Mouse (Mus musculus) stomach, embryonic 15.5 days (tissue): Measurements from ENCODE around the gene Grin2a. TPM values are rescaled to one million over a fixed set of nuclear protein-coding genes. Genes with fewer than 3 reads are reported as not detected.

Experiments used
- ATAC-seq: fragments of 200-750 bp; cut with Nextera tagmentation; 2 replicates; pipeline ENCODE4 v1.8.0; 2017; ENCODE audit warnings: low read depth, moderate number of reproducible peaks, moderate TSS enrichment; ENCODE audit not compliant: insufficient read depth, low FRiP score
- H3K27ac ChIP-seq: fragments of 300-500 bp; sonication (generic); 2 replicates; pipeline ENCODE4 v1.5.1; 2015; ENCODE audit warnings: mild to moderate bottlenecking, inconsistent platforms
- H3K27me3 ChIP-seq: fragments of 300-500 bp; sonication (generic); replicated peaks from 2 replicates; pipeline ENCODE4 v1.6.1; 2015; ENCODE audit warnings: inconsistent platforms
- H3K36me3 ChIP-seq: fragments of 300-500 bp; sonication (generic); 2 replicates; pipeline ENCODE4 v1.6.1; 2015; ENCODE audit warnings: inconsistent platforms
- H3K4me1 ChIP-seq: fragments of 300-500 bp; sonication (generic); 2 replicates; pipeline ENCODE4 v1.6.1; 2015; ENCODE audit warnings: inconsistent platforms
- H3K4me2 ChIP-seq: fragments of 300-500 bp; sonication (generic); 2 replicates; pipeline ENCODE4 v1.6.1; 2015; ENCODE audit warnings: mild to moderate bottlenecking, inconsistent platforms
- H3K4me3 ChIP-seq: fragments of 300-500 bp; sonication (generic); replicated peaks from 2 replicates; pipeline ENCODE4 v1.5.1; 2015; ENCODE audit warnings: inconsistent platforms
- H3K9ac ChIP-seq: fragments of 300-500 bp; sonication (generic); 2 replicates; pipeline ENCODE4 v1.6.1; 2015; ENCODE audit warnings: inconsistent platforms
- H3K9me3 ChIP-seq: fragments of 300-500 bp; sonication (generic); 2 replicates; pipeline ENCODE4 v1.6.1; 2016; ENCODE audit warnings: inconsistent platforms
- WGBS: fragments of 180-500 bp; shearing (Covaris S2); methylation state at CpG from one replicate; pipeline ENCODE4 v1.1.7; 2015; 5-methylcytosine and 5-hydroxymethylcytosine counted together
- polyA plus RNA-seq: library from polyadenylated mRNA; unstranded; fragments of >200 nt; fragmentation: Nextera tagmentation; extraction: Ambion mirVana; gene quantifications from 2 replicates; pipeline ENCODE4 v1.2.1, GENCODE M21; 2015

Gene Grin2a
- polyA plus RNA-seq, 1 experiment from 2014 or later = 0.80 TPM

DNA sequence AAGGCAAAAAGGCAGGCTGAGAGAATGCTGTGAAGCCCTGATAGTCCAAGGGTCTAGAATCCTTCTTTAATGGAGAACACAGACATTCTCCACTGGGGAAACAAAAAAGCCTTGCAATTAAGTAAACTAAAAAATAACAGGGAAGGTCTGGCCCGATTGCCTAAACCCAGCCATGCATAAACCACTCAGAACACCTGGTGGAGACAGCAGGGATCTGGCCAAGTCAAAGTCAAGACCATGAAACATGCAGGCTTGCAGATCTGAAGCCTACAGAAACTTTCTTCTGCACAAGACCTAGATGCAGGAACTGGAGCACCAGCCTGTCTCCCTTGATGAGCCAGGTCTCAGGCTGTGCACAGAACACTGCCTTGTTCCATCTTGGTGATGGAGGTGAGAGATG, 36.0 kb downstream of the Grin2a start:
- WGBS = 38% methylated on average over 1 of the region's 1 CpGs

GRCm38 (mm10) chr16:9954266-9954665, 41.1 kb downstream of the Grin2a start:
- Histone ChIP-seq H3K27me3 (no peaks in the 10 kb centered on the region), H3K9ac (no peak overlapping the region), H3K4me3 (no peak overlapping the region), H3K27ac (no peak overlapping the region), H3K36me3 (no peaks in the 10 kb centered on the region), H3K4me2 (no peak overlapping the region), H3K4me1 (no peaks in the 10 kb centered on the region), H3K9me3 (no peaks in the 10 kb centered on the region)
- 44% methylated on average over 5 of the region's 5 CpGs for WGBS
- no peak for ATAC-seq

More for the DNA sequence above, 36.0 kb downstream of the Grin2a start:
- no peaks in the 10 kb centered on the region for H3K27me3 ChIP-seq
- no peak overlapping the region for H3K27ac ChIP-seq
- no peaks in the 10 kb centered on the region for H3K36me3 ChIP-seq
- no peaks in the 10 kb centered on the region for H3K4me1 ChIP-seq
- no peak for ATAC-seq
- H3K9me3 ChIP-seq = no peaks in the 10 kb centered on the region
- no peak overlapping the region for H3K4me3 ChIP-seq
- no peak overlapping the region for H3K4me2 ChIP-seq
- H3K9ac ChIP-seq = no peak overlapping the region

- Histone ChIP-seq H3K27ac (no peak overlapping the region), H3K36me3 (no peaks in the 10 kb centered on the region), H3K4me2 (no peak overlapping the region), H3K9ac (no peak overlapping the region), H3K27me3 (no peaks in the 10 kb centered on the region), H3K9me3 (no peaks in the 10 kb centered on the region), H3K4me3 (no peak overlapping the region), H3K4me1 (no peaks in the 10 kb centered on the region)
- no peak for ATAC-seq
- WGBS = 80% methylated on average over 5 of the region's 5 CpGs
Observed at GRCm38 (mm10) chr16:9953396-9953831, 41.9 kb downstream of the Grin2a start.

GRCm38 (mm10) chr16:9949250-9949649, 46.1 kb downstream of the Grin2a start:
- no peak overlapping the region for H3K27ac ChIP-seq
- no peak overlapping the region for H3K4me3 ChIP-seq
- H3K9ac ChIP-seq = no peak overlapping the region
- ATAC-seq = no peak
- no peak overlapping the region for H3K4me2 ChIP-seq
- no peaks in the 10 kb centered on the region for H3K27me3 ChIP-seq
- WGBS = 55% methylated on average over 3 of the region's 3 CpGs
- no peaks in the 10 kb centered on the region for H3K4me1 ChIP-seq
- no peaks in the 10 kb centered on the region for H3K36me3 ChIP-seq
- no peaks in the 10 kb centered on the region for H3K9me3 ChIP-seq

DNA sequence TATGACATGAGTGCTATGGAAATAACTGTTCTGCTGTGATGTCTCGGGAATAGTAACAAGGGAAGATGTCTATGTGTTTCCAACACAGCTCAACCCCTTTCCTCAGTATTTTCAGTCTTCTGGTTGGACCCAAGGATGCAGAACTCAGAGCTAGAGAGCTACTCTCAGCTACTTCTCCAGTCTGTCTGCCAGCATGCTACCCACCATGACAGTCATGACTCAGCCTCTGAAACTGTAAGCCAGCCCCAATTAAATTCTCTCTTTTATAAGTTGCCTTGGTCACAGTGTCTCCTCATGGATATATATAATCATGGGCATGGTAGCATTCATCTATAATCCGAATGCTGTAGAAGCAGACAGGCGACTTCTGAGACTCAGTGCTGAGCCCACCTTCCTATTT, 47.9 kb downstream of the Grin2a start:
- no peak overlapping the region for H3K27ac ChIP-seq
- H3K4me2 ChIP-seq = no peak overlapping the region
- no peaks in the 10 kb centered on the region for H3K9me3 ChIP-seq
- H3K9ac ChIP-seq = no peak overlapping the region
- no peaks in the 10 kb centered on the region for H3K4me1 ChIP-seq
- H3K4me3 ChIP-seq = no peak overlapping the region
- no peak for ATAC-seq
- 80% methylated on average over 3 of the region's 3 CpGs for WGBS
- H3K27me3 ChIP-seq = no peaks in the 10 kb centered on the region
- H3K36me3 ChIP-seq = no peaks in the 10 kb centered on the region

DNA sequence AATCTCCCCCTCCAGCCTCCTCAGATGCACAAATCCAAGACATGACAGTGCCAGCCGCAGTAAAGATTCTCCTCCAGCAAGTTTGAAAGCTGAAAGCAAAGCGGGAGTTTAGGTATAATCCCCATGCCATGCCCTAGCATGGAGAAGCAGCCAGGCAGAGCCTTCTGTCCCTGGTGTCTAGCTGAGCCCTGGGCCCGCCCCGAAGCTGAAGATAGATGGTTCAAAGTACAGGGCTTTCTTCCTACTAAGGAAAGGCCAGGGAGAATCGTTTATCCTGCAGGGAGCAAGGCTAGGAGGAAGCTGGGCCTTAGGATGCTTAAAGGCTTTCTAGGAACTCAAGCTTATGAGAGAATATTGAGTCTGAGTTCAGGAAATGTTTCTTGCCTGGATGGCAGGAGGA, 50.5 kb downstream of the Grin2a start:
- ATAC-seq = no peak
- Histone ChIP-seq H3K36me3 (no peaks in the 10 kb centered on the region), H3K4me1 (no peaks in the 10 kb centered on the region), H3K9ac (no peak overlapping the region), H3K4me3 (no peak overlapping the region), H3K27me3 (no peaks in the 10 kb centered on the region), H3K9me3 (no peaks in the 10 kb centered on the region), H3K27ac (no peak overlapping the region), H3K4me2 (no peak overlapping the region)
- WGBS = 60% methylated on average over 5 of the region's 5 CpGs

GRCm38 (mm10) chr16:9941306-9941930, 53.9 kb downstream of the Grin2a start:
- no peak overlapping the region for H3K4me3 ChIP-seq
- H3K9me3 ChIP-seq = no peaks in the 10 kb centered on the region
- no peaks in the 10 kb centered on the region for H3K36me3 ChIP-seq
- no peak overlapping the region for H3K27ac ChIP-seq
- no peak for ATAC-seq
- 27% methylated on average over 8 of the region's 8 CpGs for WGBS
- no peaks in the 10 kb centered on the region for H3K4me1 ChIP-seq
- H3K4me2 ChIP-seq = no peak overlapping the region
- no peak overlapping the region for H3K9ac ChIP-seq
- H3K27me3 ChIP-seq = no peaks in the 10 kb centered on the region

DNA sequence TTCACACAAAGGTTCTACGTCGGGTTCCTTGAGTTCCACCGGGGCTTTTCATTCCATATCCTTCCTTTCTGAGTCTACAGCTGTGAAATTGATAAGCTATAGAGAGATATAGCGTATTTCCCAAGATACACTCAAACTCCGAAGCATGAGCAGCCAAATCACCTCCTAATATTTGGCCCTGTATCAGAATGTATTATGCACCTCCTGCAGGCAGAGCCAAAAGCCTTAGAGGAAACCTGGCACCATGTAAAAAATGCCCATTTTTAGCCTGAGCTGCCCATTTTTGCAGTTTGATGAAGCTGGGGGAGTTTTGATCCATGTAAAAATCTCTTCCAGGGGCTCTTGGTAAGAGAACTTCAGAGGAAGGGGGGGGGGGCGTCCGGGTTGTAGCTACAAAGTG, 54.6 kb downstream of the Grin2a start:
- H3K4me2 ChIP-seq = no peak overlapping the region
- no peak overlapping the region for H3K27ac ChIP-seq
- H3K27me3 ChIP-seq = no peaks in the 10 kb centered on the region
- no peaks in the 10 kb centered on the region for H3K9me3 ChIP-seq
- no peak overlapping the region for H3K4me3 ChIP-seq
- H3K36me3 ChIP-seq = no peaks in the 10 kb centered on the region
- no peak overlapping the region for H3K9ac ChIP-seq
- WGBS = 87% methylated on average over 7 of the region's 7 CpGs
- ATAC-seq = no peak
- no peaks in the 10 kb centered on the region for H3K4me1 ChIP-seq

DNA sequence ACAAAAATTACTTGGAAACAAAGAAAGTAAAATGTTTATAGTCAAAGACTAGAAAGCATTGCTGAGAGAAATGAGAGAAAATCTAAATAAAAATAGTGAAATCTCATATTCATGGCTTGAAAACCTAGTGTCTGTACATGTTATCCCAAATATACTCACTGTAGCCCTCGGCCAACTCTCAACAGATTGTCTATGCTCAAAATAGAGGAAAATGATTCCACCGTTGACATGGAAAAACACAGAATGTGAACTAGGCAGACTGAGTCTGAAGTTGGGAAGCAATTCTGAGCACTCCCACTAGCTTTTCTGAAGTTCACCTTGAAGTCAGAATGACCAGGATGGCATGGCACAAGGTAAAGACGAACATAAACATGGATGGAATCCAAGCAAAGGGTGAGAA, 84.7 kb downstream of the Grin2a start:
- ATAC-seq = no peak
- no peaks in the 10 kb centered on the region for H3K36me3 ChIP-seq
- H3K4me3 ChIP-seq = no peak overlapping the region
- no peak overlapping the region for H3K9ac ChIP-seq
- no peak overlapping the region for H3K27ac ChIP-seq
- H3K27me3 ChIP-seq = no peaks in the 10 kb centered on the region
- H3K9me3 ChIP-seq = no peaks in the 10 kb centered on the region
- 71% methylated on average over 3 of the region's 3 CpGs for WGBS
- H3K4me1 ChIP-seq = no peaks in the 10 kb centered on the region
- no peak overlapping the region for H3K4me2 ChIP-seq

- WGBS = 84% methylated on average over 4 of the region's 4 CpGs
- H3K36me3 ChIP-seq = no peaks in the 10 kb centered on the region
- no peak overlapping the region for H3K27ac ChIP-seq
- H3K9ac ChIP-seq = no peak overlapping the region
- H3K4me1 ChIP-seq = no peaks in the 10 kb centered on the region
- no peak overlapping the region for H3K4me3 ChIP-seq
- no peaks in the 10 kb centered on the region for H3K27me3 ChIP-seq
- ATAC-seq = no peak
- H3K9me3 ChIP-seq = no peaks in the 10 kb centered on the region
- H3K4me2 ChIP-seq = no peak overlapping the region
Observed at GRCm38 (mm10) chr16:9909225-9909624, 86.1 kb downstream of the Grin2a start.

- Histone ChIP-seq H3K4me3 (no peak overlapping the region), H3K4me1 (no peaks in the 10 kb centered on the region), H3K4me2 (no peak overlapping the region), H3K9me3 (no peaks in the 10 kb centered on the region), H3K9ac (no peak overlapping the region), H3K27me3 (no peaks in the 10 kb centered on the region), H3K27ac (no peak overlapping the region), H3K36me3 (no peaks in the 10 kb centered on the region)
- ATAC-seq = no peak
- WGBS = 76% methylated on average over 6 of the region's 6 CpGs
Observed at GRCm38 (mm10) chr16:9904443-9904842, 90.9 kb downstream of the Grin2a start.

DNA sequence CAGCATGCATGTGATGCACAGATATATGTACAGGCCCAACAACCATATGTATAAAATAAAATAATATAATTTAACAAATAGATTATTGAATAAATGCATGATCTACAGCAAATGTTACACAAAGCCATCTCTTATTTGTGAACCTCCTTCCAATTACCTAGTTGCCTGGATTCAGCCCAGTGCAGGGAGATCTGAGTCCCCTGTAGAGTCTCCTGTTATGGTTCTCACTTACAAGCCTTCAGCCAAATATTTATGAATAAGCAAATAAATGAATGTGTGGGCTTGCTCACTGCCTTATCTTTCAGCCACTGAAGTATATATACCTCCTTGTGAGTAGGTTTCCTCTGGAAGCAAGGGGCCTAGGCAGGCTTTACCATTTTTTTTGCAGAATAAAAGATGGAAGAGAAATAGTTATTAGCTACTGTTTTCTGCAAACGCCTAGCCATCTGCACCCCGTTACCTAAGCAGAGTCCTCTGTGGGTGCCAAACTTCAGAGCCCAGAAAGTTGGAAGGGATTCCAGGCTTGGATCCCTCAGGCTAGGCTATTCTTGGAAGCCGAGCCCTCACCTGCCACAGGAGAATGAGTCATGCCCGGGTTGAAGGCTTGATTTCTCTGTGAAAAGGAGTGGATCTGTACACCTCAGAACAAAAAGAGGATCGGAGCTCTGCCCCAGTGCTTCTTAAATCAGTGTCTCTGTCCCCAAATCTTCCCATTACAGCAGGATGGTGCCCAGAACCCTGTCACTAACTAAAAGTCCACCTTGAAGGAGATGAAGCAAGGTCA, 92.5 kb downstream of the Grin2a start:
- H3K9me3 ChIP-seq = no peaks in the 10 kb centered on the region
- no peaks in the 10 kb centered on the region for H3K27me3 ChIP-seq
- ATAC-seq = no peak
- 66% methylated on average over 5 of the region's 5 CpGs for WGBS
- H3K27ac ChIP-seq = no peak overlapping the region
- no peaks in the 10 kb centered on the region for H3K4me1 ChIP-seq
- H3K36me3 ChIP-seq = no peaks in the 10 kb centered on the region
- no peak overlapping the region for H3K9ac ChIP-seq
- H3K4me2 ChIP-seq = no peak overlapping the region
- no peak overlapping the region for H3K4me3 ChIP-seq
